Mouse (Mus musculus) stomach, postnatal 0 days (tissue): ENCODE data around the gene Hspb9. TPM values are rescaled to one million over a fixed set of nuclear protein-coding genes. Genes with fewer than 3 reads are reported as not detected.

Experiments used
- ATAC-seq: fragments of 200-750 bp; cut with Nextera tagmentation; 2 replicates; pipeline ENCODE4 v1.8.0; 2017; ENCODE audit not compliant: low FRiP score, low TSS enrichment
- DNase-seq: peaks from one replicate; pipeline ENCODE4 v3.0.0-alpha.2; 2016; ENCODE audit warnings: low spot score
- H3K27ac ChIP-seq: fragments of 300-500 bp; sonication (generic); replicated peaks from 2 replicates; pipeline ENCODE4 v1.5.1; 2014; ENCODE audit warnings: mild to moderate bottlenecking, control low read depth
- H3K27me3 ChIP-seq: fragments of 300-500 bp; sonication (generic); 2 replicates; pipeline ENCODE4 v1.6.1; 2014; ENCODE audit warnings: low read length; ENCODE audit not compliant: control insufficient read depth, insufficient read depth
- H3K36me3 ChIP-seq: fragments of 300-500 bp; sonication (generic); 2 replicates; pipeline ENCODE4 v1.6.1; 2014; ENCODE audit warnings: low read length, mixed read lengths; ENCODE audit not compliant: control insufficient read depth, insufficient read depth
- H3K4me1 ChIP-seq: fragments of 300-500 bp; sonication (generic); replicated peaks from 2 replicates; pipeline ENCODE4 v1.6.1; 2014; ENCODE audit warnings: antibody characterized with exemption; ENCODE audit not compliant: control insufficient read depth, insufficient read depth
- H3K4me2 ChIP-seq: fragments of 300-500 bp; sonication (generic); replicated peaks from 2 replicates; pipeline ENCODE4 v1.6.1; 2014; ENCODE audit warnings: low read depth, mild to moderate bottlenecking, control low read depth, moderate library complexity
- H3K4me3 ChIP-seq: fragments of 300-500 bp; sonication (generic); 2 replicates; pipeline ENCODE4 v1.5.1; 2014; ENCODE audit warnings: low read depth, low read length, control low read depth
- H3K9ac ChIP-seq: fragments of 300-500 bp; sonication (generic); 2 replicates; pipeline ENCODE4 v1.6.1; 2014; ENCODE audit warnings: mild to moderate bottlenecking, low read length, control low read depth, mixed read lengths
- H3K9me3 ChIP-seq: fragments of 300-500 bp; sonication (generic); 2 replicates; pipeline ENCODE4 v1.6.1; 2016; ENCODE audit warnings: low read length; ENCODE audit not compliant: control insufficient read depth
- CTCF ChIP-seq: IDR thresholded peaks from 2 replicates; pipeline ENCODE4 v1.5.1; 2016; ENCODE audit warnings: antibody characterized with exemption, low read depth, mild to moderate bottlenecking, moderate library complexity
- EP300 ChIP-seq: optimal IDR thresholded peaks from 2 replicates; pipeline ENCODE3; 2016; ENCODE audit warnings: antibody characterized with exemption
- WGBS: fragments of 180-500 bp; shearing (Covaris S2); extraction: QIAGEN DNeasy Blood & Tissue Kit; methylation state at CpG from one replicate; pipeline ENCODE4 v1.1.7; 2014; 5-methylcytosine and 5-hydroxymethylcytosine counted together
- polyA plus RNA-seq: library from polyadenylated mRNA; unstranded; fragments of >200 nt; fragmentation: Nextera tagmentation; extraction: Ambion mirVana; gene quantifications from 2 replicates; pipeline ENCODE4 v1.2.1, GENCODE M21; 2015

Hspb9 gene
- polyA plus RNA-seq, 1 experiment from 2014 or later = 0.13 TPM

GRCm38 (mm10) chr11:100709201-100709810, 4.3 kb upstream of the Hspb9 start:
- ATAC-seq (no peak), DNase-seq (no peak)
- H3K36me3 ChIP-seq = peaks cover 29% of the 10 kb centered on the region
- H3K9me3 ChIP-seq = no peaks in the 10 kb centered on the region
- H3K4me1 ChIP-seq = peaks cover 6% of the 10 kb centered on the region
- H3K27ac ChIP-seq = no peak overlapping the region
- no peak overlapping the region for H3K4me2 ChIP-seq
- no peak overlapping the region for H3K4me3 ChIP-seq
- WGBS = 92% methylated on average over 9 of the region's 9 CpGs
- H3K9ac ChIP-seq = no peak overlapping the region
- no peak for TF ChIP-seq CTCF
- TF ChIP-seq EP300 = no peak
- no peaks in the 10 kb centered on the region for H3K27me3 ChIP-seq

DNA sequence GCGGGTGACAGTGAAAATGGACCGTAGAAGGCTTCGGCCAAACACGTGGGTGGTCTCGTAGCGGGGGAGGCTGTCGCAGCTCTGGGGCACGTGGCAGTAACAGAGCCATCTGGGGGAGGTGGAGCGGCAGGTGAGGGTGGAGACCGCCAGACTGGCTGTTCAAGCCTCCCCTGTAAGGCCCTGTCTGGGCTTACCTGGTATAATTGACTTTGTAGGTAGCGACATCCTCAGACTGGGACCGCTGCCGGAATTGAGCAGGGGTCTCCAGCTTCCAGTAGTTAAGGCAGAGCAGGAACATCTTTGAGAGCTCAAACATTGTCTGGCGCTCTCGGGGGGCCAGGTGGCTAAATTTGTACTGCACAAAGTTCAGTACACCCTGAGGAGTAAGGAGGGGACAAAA, 3.1 kb upstream of the Hspb9 start:
- TF ChIP-seq CTCF (no peak), EP300 (no peak)
- 85% methylated on average over 15 of the region's 15 CpGs for WGBS
- H3K9ac ChIP-seq = no peak overlapping the region
- H3K27me3 ChIP-seq = no peaks in the 10 kb centered on the region
- H3K9me3 ChIP-seq = no peaks in the 10 kb centered on the region
- ATAC-seq (no peak), DNase-seq (no peak)
- peaks cover 22% of the 10 kb centered on the region for H3K36me3 ChIP-seq
- no peak overlapping the region for H3K4me2 ChIP-seq
- no peak overlapping the region for H3K4me3 ChIP-seq
- no peak overlapping the region for H3K27ac ChIP-seq
- peaks cover 8% of the 10 kb centered on the region for H3K4me1 ChIP-seq

GRCm38 (mm10) chr11:100710977-100711376, 2.7 kb upstream of the Hspb9 start:
- H3K27ac ChIP-seq = peak overlapping the region; percentile 67; the same call in 1 of the 2 replicates
- H3K4me3 ChIP-seq = no peak overlapping the region
- no peak overlapping the region for H3K9ac ChIP-seq
- TF ChIP-seq CTCF (no peak), EP300 (no peak)
- no peaks in the 10 kb centered on the region for H3K27me3 ChIP-seq
- peak; percentile 38; the same call in 1 of the 2 replicates for ATAC-seq
- H3K4me1 ChIP-seq = peaks cover 8% of the 10 kb centered on the region
- peak overlapping the region; percentile 95 for H3K4me2 ChIP-seq
- H3K9me3 ChIP-seq = no peaks in the 10 kb centered on the region
- H3K36me3 ChIP-seq = peaks cover 21% of the 10 kb centered on the region
- WGBS = 59% methylated on average over 4 of the region's 4 CpGs
- peak; percentile 41 for DNase-seq

GRCm38 (mm10) chr11:100711783-100712615, 1.7 kb upstream of the Hspb9 start, which contains the start of gene Kat2a:
Gene Kat2a (minus strand): TSS chr11:100712465.
- Histone ChIP-seq H3K27ac (peak within 1 kb of the TSS; percentile 78), H3K4me2 (peak within 1 kb of the TSS; percentile 95), H3K4me1 (peaks cover 8% of the 10 kb centered on the region), H3K9ac (peak within 1 kb of the TSS; percentile 85), H3K4me3 (peak within 1 kb of the TSS; percentile 87), H3K9me3 (no peaks in the 10 kb centered on the region), H3K36me3 (peaks cover 16% of the 10 kb centered on the region), H3K27me3 (no peaks in the 10 kb centered on the region)
- DNase-seq (peak; percentile 86), ATAC-seq (peak; percentile 84)
- WGBS = 2% methylated on average over 47 of the region's 48 CpGs
- no peak for TF ChIP-seq CTCF
- TF ChIP-seq EP300 = no peak

DNA sequence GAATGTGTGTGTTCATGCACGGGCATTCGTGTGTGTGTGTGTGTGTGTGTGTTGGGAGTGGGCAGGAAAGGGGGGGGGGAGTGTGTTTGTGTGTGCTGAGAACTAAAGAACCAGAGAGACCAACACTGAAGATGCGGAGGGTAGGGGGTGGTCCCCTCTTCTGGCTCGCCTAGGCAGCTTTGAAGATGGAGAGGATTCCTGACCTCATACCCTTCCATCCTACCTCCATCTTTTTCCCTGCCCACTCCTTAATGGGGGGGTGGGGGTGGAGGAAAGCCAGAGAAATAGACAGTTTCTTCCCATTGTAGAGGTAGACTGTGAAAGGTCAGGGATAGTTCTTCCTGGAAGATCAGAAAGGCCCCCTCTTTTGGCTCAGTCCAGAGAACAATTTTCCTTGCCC, 476 bp upstream of the Hspb9 start:
- 68% methylated on average over 4 of the region's 4 CpGs for WGBS
- Histone ChIP-seq H3K9me3 (no peaks in the 10 kb centered on the region), H3K9ac (0 out of 2 replicates have a peak overlapping the region, but pooled peaks have one; percentile 47), H3K4me2 (peak overlapping the region; percentile 58), H3K4me3 (no peak overlapping the region; the same call in 1 of the 2 replicates), H3K27ac (peak overlapping the region; percentile 78; the same call in 1 of the 2 replicates), H3K4me1 (peaks cover 8% of the 10 kb centered on the region), H3K27me3 (no peaks in the 10 kb centered on the region), H3K36me3 (peaks cover 12% of the 10 kb centered on the region)
- TF ChIP-seq EP300 (no peak), CTCF (no peak)
- DNase-seq (no peak), ATAC-seq (no peak)
